Mouse (Mus musculus): ENCODE data around the gene H3f3b.

The H3f3b gene

DNA sequence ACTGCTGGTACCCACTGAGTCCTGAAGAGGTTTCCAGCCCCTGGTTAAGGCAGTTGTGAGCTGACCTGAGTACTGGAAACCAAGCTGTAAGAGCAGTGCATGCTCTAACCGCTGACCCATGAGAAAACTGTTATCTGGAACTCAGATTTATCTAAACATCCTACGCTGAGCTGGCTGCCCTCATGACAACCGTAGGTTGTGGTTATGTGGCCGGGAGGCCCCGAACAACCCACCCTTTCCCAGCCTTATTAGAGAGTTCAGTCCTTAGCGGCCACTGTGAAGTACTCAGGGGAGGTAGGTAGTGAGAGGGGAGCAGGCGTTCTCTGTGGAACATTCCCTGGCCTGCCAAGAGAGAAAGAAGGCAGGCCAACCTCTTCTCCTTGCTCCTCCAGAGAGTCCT is 28.7 kb downstream of the H3f3b start:
- no peak for DNase-seq

DNA sequence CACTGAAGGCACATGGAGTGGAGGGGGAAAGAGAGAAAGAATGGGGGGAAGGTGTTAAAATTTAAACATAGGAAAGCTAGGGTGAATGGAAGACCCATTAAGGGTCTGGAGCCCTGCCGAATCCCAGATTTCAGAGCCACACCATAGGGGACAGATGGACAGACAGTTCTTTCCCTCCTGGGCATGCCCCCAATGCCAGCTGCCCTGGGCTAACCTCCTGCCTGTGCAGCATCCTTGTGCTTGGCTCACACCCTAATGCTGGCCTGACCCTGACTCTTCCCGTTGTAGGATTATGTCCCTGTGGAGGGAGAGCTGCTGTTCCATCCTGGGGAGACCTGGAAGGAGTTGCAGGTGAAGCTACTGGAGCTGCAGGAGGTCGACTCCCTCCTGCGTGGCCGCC is 30.1 kb downstream of the H3f3b start:
- no peak for DNase-seq

DNA sequence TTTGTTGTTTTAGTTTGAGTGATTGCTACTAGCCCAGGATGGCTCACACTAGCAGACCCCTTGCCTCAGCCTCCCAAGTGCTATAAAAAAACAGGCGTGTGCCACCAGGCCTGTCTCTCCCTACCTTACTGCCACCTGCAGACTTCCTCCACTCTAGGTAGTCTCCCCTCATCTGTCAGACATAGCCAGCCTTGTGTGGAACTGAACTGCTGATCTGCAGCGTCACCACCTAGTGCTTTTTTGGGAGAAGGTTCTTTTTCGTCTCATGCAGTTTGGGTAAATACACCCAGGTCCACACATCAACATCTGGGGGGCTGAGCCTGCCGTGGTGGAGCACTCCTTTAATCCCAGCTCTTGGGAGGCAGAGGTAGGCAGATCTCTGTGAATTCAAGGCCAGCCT is 30.7 kb downstream of the H3f3b start:
- no peak for DNase-seq

DNA sequence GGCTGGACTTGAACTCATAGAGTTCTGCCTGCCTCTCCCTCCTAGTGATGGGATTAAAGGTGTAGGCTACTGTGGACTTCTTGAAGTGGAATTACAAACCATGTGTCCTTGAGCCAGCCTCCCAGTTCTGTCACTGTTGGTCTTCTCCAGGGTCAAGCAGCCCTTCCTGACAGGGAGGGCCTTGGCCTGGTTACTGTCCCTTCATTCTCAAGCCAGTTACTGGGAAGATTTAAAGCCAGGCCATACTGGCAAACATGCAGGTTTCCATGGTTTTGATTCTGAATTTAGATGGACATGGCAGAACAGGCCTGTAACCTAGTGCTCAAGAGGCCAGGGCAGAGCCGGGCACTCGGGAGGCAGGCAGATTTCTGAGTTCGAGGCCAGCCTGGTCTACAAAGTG is 32.5 kb downstream of the H3f3b start:
- no peak for DNase-seq

DNA sequence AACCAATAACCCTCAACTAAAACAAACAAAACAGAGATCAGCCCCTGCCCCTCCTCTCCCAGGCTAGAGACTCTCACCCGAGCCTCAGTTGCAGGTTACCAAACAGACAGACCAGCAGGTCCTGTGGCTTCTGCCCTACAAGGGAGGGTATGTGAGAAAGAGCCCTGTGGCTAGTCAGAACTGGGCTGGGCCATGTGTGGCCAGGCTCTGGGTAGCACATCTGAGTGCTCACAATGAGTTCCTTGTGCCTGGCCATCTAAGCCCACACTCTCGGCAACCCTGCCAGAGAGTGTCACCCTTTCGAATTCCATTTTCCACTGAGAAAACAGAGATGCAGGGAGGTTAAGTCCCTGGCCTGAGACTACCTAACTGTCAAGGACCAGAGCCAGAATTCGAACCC is 35.7 kb downstream of the H3f3b start:
- no peak for DNase-seq

DNA sequence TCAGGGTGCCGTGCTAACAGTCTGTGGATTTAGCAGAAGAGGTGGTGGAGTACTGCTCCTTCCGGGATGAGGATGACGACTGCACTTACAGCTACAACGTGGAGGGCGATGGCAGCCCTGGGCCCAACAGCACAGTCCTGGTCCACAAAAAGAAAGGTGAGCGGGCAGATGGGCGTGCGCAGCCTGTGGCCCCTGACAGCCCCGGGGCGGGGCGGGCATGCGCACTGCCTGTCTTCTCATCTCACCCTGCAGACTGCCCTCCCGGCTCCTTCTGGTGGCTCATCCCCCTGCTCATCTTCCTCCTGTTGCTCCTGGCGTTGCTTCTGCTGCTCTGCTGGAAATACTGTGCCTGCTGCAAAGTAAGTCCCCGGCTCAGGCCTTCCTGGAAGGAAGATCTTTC is 38.1 kb downstream of the H3f3b start:
- DNase-seq, result no peak

DNA sequence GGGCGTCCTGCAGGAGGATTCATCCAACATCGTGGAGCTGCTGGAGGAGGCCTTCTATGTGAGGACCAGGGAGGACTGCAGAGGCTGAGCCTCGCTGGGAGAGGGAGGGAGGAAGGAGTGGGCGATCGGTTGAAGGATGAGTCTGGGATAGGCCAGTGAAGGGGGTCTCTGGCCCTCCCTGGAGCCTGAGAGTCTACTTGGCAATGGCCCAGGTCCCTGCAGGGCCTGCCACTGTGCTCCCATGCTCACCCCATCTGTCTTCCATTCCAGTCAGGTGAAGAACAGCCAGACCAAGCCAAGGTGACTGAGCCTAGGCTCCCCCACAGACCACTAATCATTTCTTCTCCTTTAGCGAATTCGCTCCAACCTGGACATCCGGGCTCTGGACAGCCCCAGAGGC is 44.5 kb downstream of the H3f3b start:
- DNase-seq, result no peak

DNA sequence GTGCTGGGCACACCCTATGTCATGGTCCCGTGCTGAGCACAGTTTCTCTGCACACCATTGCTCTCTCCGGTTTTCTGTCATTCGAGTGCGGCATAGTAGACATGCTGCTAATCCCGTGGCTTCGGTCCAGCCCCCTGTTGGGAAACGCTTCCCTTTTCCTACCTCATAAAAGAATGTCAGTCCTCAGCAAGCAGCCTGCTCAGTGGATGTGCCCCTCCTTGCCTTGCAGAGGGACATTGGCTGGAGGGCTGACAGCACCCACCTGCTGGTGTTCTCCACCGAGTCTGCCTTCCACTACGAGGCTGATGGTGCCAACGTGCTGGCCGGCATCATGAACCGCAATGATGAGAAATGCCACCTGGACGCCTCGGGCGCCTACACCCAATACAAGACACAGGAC is 45.3 kb downstream of the H3f3b start:
- DNase-seq, result no peak

DNA sequence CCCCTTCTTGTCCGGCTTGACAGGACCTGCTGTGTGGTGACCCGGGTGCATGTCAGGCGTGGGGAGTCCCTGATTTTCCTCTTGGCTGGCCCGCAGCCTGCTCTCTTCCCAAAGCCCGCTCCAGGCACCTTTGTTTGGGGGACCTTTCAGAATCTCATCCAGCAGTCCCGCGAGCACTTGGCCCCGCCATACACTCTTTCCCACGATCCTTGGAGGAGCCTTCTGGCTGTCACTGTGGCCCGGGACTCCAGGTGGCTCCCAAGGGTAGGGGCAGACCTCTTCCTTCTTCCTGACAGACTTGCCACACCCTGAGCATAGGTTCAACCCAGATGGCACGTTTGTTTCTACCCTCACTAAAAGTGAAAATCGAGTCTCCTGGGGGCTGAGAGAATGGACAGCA is 52.2 kb downstream of the H3f3b start:
- DNase-seq, result no peak

DNA sequence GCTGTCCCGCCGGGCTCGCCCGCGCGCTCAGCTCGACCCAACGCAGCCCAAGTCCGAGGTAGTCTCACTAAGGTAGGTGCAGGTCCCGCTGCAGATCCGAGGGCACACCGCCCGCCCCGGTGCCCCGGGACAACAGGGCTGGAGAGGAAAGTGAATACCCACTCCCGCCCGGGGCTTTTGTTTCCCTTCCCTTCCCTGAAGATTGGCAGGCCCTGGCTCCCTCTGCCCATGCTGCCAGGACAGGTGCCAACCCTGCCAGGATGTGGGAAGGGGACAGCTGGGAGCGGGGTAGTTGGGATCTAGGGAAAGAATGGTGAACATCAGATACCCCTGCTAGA is 52.7 kb downstream of the H3f3b start:
- DNase-seq, result no peak

DNA sequence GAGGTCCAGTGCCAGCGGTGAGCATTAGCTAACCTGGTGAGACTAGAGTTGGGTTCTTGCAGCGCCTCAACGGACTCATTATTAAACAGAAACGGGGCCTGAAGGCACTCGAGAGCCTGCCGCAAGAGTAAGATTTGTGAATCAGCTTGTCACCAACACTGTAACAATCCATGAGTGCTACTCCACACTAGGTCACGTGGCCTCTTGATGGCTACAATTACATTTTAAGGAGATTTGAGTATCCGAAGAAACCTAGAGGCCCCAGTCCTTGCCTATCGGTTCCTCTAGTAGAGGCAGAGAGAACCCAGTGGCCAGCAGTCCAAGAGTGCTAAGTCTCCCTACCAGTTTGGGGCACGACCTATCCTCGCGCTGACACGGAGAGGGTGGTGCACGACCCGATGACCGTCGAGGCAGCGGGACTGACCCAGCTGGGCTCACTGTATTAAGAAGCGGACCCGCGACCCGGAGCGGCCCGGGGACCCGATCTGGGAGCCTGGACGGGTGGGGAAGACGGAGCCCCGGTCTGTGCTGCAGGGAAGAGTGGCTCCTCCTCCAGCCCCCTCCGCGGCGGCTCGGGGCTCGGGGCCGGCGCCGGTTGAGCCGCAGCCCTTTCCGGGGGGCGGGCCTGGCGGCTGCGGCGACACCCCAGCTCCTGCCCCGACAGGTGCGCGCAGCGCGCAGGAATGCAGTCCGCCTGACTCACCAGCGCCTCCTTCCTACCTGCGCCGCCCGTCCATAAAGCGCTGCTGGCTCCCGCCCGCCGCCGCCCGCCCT is 53.3 kb downstream of the H3f3b start, which contains the start of gene Itgb4:
TSS of gene Itgb4 (plus strand) at position 401 of the 774 bp plus-strand sequence.
- DNase-seq, result peak; percentile 58 to 65

Data from kidney, adult 8-10 months (tissue).